Mouse (Mus musculus) embryonic fibroblast, embryonic 13.5 days (primary cell): ENCODE measurements at regions not wholly inside any gene's neighbourhood (a gene's known extent, or its start where the extent isn't known, plus 50 kb on each side); places are given as distances from the start of the nearest gene placed in this dataset.

ENCODE experiments used
- CTCF ChIP-seq: IDR thresholded peaks from 2 replicates; pipeline ENCODE4 v1.5.1; 2011; ENCODE audit warnings: mild to moderate bottlenecking, control low read depth, low read length, moderate library complexity, borderline replicate concordance; ENCODE audit not compliant: insufficient read depth
- POLR2A ChIP-seq: IDR thresholded peaks from 2 replicates; pipeline ENCODE4 v1.6.1; 2011; ENCODE audit warnings: low read depth, mild to moderate bottlenecking, control low read depth, low read length, moderate library complexity

GRCm38 (mm10) chr19:52068806-52069205, 195.3 kb upstream of the Ins1 start:
- TF ChIP-seq POLR2A (no peak), CTCF (no peak)
